Mouse (Mus musculus): Measurements from ENCODE around the gene Igdcc4. TPM values are rescaled to one million over a fixed set of nuclear protein-coding genes. Genes with fewer than 3 reads are reported as not detected.

Gene Igdcc4
- polyA plus RNA-seq, 1 experiment: 0.32 TPM

DNA sequence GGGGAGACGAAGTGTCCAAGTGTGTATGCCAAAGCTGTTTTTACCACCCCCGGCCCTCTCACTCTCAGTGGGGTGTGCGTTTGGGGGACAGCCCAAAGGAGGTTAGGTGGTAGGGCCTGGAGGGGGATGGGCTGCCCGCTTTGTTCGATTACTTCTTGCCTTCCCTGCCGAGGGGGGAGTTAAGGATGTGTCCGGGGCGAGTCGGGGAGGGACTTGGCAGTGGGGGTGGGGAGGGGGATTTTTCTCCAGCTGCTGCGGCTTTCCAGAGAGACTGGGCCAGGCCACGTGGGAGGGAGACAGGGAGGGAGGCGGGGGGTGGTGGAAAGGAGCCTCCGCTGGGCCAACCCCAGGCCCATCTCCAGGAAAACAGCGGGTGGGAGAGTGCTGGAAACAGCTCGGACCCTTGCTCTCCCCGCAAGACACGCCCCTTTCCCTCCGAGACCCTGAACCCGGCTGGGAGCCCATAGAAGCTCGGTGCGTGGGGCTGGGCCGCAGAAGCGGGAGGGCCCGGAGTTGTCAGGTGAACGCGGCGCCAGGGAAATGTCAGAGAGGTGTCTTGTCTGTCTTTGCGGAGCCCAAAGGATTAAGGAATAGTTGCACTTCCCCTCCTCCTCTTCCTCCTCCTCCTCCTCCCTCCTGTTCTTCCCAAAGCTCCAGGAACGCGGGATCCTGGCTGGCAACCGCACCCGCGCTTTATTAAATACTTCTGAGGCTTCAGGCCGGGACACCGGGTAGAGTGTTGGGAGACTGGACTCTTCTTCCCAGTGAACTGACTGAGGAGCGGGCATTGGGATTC is 1.3 kb downstream of the Igdcc4 start:
- TF ChIP-seq POLR2A (IDR thresholded peaks at IDR 0.05; ENCODE audit: borderline replicate concordance, control insufficient read depth, low read depth, low read length): no peak
- no peak for TF ChIP-seq CTCF (IDR thresholded peaks at IDR 0.05; ENCODE audit: control insufficient read depth, insufficient read depth, low read length)
- WGBS: 37% methylated on average over 36 of the region's 36 CpGs
- Histone ChIP-seq H3K4me3 (replicated peaks; ENCODE audit: control insufficient read depth, low read depth, low read length) (no peak overlapping the region), H3K27ac (ENCODE audit: control insufficient read depth, insufficient read depth, low read depth, low read length, poor library complexity) (no peak overlapping the region), H3K4me1 (ENCODE audit: control insufficient read depth, insufficient read depth, low read length) (no peaks in the 10 kb centered on the region; the same call in 1 of the 2 replicates)

DNA sequence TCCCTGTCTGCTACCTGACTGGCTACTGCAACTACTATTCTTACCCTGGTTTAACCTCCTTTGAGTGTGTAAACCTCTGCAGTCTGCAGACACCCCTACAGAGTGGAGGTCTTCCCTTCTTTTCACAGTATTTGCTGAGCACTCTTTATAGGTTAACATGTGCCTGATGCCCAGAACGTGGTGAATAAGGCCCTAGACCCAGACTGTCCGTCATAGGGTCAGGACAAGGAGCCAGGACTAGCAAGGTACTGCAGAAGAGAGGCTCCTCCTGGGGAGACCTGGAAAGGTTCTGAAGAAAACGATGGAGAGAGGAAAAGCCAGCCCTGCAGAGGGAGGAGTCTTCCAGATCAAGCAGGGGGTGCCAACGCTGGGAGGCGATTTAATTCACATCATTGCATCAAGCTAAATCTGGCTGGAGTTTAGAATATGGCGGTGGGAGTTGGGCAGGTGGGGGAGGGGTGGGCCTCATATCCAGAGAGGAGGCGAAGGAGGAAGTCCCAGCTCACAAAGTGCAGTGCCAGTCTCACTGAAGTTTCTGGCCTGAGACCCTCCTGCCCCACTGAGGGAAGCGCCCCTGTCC is 2.0 kb downstream of the Igdcc4 start:
- 59% methylated on average over 8 of the region's 8 CpGs for WGBS
- TF ChIP-seq CTCF (IDR thresholded peaks at IDR 0.05; ENCODE audit: control insufficient read depth, insufficient read depth, low read length): no peak
- no peak overlapping the region for H3K4me3 ChIP-seq (replicated peaks; ENCODE audit: control insufficient read depth, low read depth, low read length)

DNA sequence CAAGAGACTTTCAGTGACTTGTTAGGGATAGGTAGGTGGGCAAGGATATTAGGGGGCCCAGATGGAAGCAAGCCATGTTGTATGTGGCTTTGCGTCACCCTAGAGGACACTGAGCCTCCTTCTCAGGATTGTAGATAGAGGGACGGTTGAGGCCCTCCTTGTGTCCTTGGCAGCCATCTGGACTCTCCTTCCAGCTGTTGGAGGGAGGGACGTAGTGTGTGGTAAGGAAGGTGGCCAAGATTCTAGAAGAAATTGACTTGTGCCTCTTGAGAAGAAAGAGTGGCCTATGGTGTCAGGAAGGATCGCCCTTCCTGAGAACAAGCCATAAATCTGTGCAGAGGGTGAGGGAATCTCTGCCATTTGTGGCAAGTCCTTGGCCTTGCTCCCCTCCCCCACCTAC is 5.5 kb downstream of the Igdcc4 start:
- 85% methylated on average over 4 of the region's 4 CpGs for WGBS
- Histone ChIP-seq H3K4me1 (ENCODE audit: control insufficient read depth, insufficient read depth, low read length) (no peaks in the 10 kb centered on the region; the same call in 1 of the 2 replicates), H3K4me3 (replicated peaks; ENCODE audit: control insufficient read depth, low read depth, low read length) (no peak overlapping the region), H3K27ac (ENCODE audit: control insufficient read depth, insufficient read depth, low read depth, low read length, poor library complexity) (no peak overlapping the region)
- no peak for TF ChIP-seq CTCF (IDR thresholded peaks at IDR 0.05; ENCODE audit: control insufficient read depth, insufficient read depth, low read length)
- TF ChIP-seq POLR2A (IDR thresholded peaks at IDR 0.05; ENCODE audit: borderline replicate concordance, control insufficient read depth, low read depth, low read length): no peak

More for the DNA sequence above, 2.0 kb downstream of the Igdcc4 start:
- Histone ChIP-seq H3K27ac (ENCODE audit: control insufficient read depth, insufficient read depth, low read depth, low read length, poor library complexity) (no peak overlapping the region), H3K4me1 (ENCODE audit: control insufficient read depth, insufficient read depth, low read length) (no peaks in the 10 kb centered on the region; the same call in 1 of the 2 replicates)

DNA sequence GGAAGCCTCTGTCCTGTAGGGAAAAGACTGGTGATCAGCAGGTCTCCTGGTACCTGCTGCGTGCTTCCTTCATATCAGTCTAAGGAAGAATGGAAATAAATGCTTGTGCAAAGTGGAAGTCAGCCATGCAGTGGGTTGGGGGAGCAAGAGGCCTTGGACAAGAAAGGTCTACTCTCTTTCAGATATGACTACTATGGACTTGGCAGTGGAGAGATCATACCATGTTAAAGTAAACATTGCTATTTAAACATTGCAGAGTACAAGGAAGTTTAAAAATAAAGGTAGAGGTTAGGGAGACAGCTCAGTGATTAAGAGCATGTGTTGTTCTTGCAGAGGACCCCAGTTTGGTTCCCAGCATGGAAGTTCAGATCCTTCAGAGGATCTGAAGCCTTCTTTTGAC is 6.6 kb downstream of the Igdcc4 start:
- Histone ChIP-seq H3K27ac (ENCODE audit: control insufficient read depth, insufficient read depth, low read depth, low read length, poor library complexity) (no peak overlapping the region), H3K4me3 (replicated peaks; ENCODE audit: control insufficient read depth, low read depth, low read length) (no peak overlapping the region), H3K4me1 (ENCODE audit: control insufficient read depth, insufficient read depth, low read length) (no peaks in the 10 kb centered on the region)
- 81% methylated on average over 1 of the region's 1 CpGs for WGBS
- TF ChIP-seq CTCF (IDR thresholded peaks at IDR 0.05; ENCODE audit: control insufficient read depth, insufficient read depth, low read length): no peak
- no peak for TF ChIP-seq POLR2A (IDR thresholded peaks at IDR 0.05; ENCODE audit: borderline replicate concordance, control insufficient read depth, low read depth, low read length)

DNA sequence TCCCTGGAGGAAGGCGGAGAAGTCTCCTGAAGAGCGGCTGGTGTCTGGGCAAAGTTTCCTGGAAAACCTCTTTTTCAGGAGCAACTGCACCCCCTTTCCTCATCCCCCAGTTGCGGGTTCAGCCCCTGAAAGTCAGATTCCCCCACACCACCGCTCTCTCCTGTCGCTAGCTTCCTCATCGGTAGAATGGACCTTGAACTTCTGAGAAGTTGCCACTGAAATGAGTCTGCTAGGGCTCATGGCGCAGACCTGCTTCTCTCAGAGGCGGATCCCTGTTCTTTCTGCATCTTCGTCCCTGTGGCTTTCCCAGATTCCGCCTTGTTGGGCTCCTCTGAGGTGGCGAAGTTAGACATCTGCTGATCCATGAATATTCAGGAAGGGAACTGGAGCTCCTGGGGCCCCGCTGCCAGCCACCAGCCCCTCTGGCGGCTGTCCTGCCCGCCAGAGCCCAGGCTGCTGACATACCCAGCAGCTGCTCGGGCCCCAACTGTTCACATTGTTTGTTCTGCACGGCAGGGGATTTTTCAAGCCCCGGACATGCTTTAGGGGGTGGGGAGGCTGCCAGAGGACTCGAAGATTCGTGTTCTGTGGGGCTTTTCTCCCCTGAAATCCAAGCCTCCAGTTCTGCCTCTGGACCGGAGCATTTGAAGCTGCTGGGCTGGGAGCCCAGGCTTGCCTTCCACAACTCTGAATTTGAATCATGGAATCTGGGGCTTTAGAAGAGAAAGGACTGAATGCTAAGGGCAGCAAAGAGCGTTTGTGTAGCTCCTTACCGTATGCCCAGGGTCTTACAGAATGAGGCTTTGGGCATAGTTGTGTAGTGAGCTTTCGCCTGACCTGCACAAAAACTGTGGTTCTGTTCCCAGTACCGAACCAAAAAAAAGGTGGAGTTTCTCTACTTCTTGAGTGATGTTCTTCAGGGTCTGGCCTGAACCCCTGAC is 8.1 kb downstream of the Igdcc4 start:
- H3K27ac ChIP-seq (ENCODE audit: control insufficient read depth, insufficient read depth, low read depth, low read length, poor library complexity): no peak overlapping the region
- H3K4me1 ChIP-seq (ENCODE audit: control insufficient read depth, insufficient read depth, low read length): no peaks in the 10 kb centered on the region
- no peak for TF ChIP-seq CTCF (IDR thresholded peaks at IDR 0.05; ENCODE audit: control insufficient read depth, insufficient read depth, low read length)
- 47% methylated on average over 24 of the region's 24 CpGs for WGBS
- no peak overlapping the region for H3K4me3 ChIP-seq (replicated peaks; ENCODE audit: control insufficient read depth, low read depth, low read length)

DNA sequence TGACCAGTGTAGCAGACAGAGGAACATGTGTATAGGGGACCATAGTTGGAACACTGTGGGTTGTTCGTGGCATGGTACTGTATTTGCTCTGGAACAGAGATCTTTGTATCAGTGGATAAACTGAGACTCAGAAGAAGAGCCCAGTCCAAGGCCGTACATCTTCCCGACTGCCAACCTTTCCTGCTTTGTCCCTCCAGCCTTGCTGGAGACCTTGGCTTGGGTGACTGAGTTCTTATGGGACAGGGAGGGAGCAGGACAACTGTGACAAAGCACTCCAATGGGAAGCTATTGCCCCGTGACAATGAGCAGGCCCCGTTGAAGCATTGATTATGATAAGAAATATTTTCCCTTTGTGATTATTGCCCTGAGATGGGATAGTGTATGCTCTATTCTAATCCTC is 10.4 kb downstream of the Igdcc4 start:
- WGBS: 79% methylated on average over 5 of the region's 5 CpGs
- TF ChIP-seq POLR2A (IDR thresholded peaks at IDR 0.05; ENCODE audit: borderline replicate concordance, control insufficient read depth, low read depth, low read length) (no peak), CTCF (IDR thresholded peaks at IDR 0.05; ENCODE audit: control insufficient read depth, insufficient read depth, low read length) (no peak)
- no peaks in the 10 kb centered on the region for H3K4me1 ChIP-seq (ENCODE audit: control insufficient read depth, insufficient read depth, low read length)
- no peak overlapping the region for H3K4me3 ChIP-seq (replicated peaks; ENCODE audit: control insufficient read depth, low read depth, low read length)
- H3K27ac ChIP-seq (ENCODE audit: control insufficient read depth, insufficient read depth, low read depth, low read length, poor library complexity): no peak overlapping the region

DNA sequence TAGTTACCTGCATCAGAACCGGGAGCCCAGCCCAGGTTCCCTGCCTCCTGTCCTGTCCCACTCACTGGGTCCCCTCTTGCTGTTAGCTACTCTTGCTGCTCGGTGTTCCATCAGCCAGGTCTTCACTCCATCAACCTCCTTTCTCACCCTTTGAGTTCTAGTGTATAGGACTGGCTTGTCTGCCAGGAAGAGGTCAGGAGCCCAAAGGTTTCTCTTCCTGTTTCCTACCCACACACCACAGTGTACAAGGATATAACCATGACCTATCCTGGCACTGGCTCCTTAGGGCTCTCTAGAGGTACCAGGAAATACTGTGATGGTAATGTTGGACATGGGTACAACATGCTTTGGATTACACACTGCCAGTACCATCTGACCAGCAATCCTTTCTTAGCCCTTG is 12.4 kb downstream of the Igdcc4 start:
- no peak overlapping the region for H3K27ac ChIP-seq (ENCODE audit: control insufficient read depth, insufficient read depth, low read depth, low read length, poor library complexity)
- 73% methylated on average over 2 of the region's 2 CpGs for WGBS
- no peaks in the 10 kb centered on the region; the same call in 1 of the 2 replicates for H3K4me1 ChIP-seq (ENCODE audit: control insufficient read depth, insufficient read depth, low read length)
- H3K4me3 ChIP-seq (replicated peaks; ENCODE audit: control insufficient read depth, low read depth, low read length): no peak overlapping the region
- no peak for TF ChIP-seq POLR2A (IDR thresholded peaks at IDR 0.05; ENCODE audit: borderline replicate concordance, control insufficient read depth, low read depth, low read length)
- TF ChIP-seq CTCF (IDR thresholded peaks at IDR 0.05; ENCODE audit: control insufficient read depth, insufficient read depth, low read length): no peak

DNA sequence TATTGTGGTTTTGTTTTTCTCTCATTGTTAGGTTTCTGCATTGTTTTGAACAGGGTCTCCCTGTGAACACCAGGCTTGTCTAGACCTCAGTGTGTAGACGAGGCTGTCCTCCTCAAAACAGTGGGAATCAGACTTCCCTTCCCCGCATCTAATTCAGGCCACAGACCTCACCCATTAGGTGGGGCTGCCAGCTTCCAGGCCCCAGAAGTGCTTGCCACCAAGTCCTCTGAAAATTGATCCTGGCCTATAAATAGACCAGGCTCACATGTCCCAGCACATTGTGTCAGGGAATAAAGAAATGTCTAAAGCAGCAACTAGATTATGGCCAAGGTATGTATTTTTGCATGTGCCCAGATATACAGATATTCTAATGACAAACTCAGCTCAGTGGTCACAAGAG is 14.6 kb downstream of the Igdcc4 start:
- no peak overlapping the region for H3K27ac ChIP-seq (ENCODE audit: control insufficient read depth, insufficient read depth, low read depth, low read length, poor library complexity)
- H3K4me3 ChIP-seq (replicated peaks; ENCODE audit: control insufficient read depth, low read depth, low read length): no peak overlapping the region
- no peaks in the 10 kb centered on the region; the same call in 1 of the 2 replicates for H3K4me1 ChIP-seq (ENCODE audit: control insufficient read depth, insufficient read depth, low read length)
- WGBS: 74% methylated on average over 2 of the region's 2 CpGs
- TF ChIP-seq POLR2A (IDR thresholded peaks at IDR 0.05; ENCODE audit: borderline replicate concordance, control insufficient read depth, low read depth, low read length) (no peak), CTCF (IDR thresholded peaks at IDR 0.05; ENCODE audit: control insufficient read depth, insufficient read depth, low read length) (no peak)
